Mouse (Mus musculus): ENCODE measurements at regions not wholly inside any gene's neighbourhood (a gene's known extent, or its start where the extent isn't known, plus 50 kb on each side); places are given as distances from the start of the nearest gene placed in this dataset.

- no peak for ATAC-seq (ENCODE audit: low FRiP score, low read depth)
- WGBS = 83% methylated on average over 13 of the region's 13 CpGs
- peaks cover 5% of the 10 kb centered on the region for H3K4me1 ChIP-seq
Observed at GRCm38 (mm10) chr8:26595431-26596018, 381.6 kb upstream of the Zfp703 start.

GRCm38 (mm10) chr8:26596665-26597362, 380.3 kb upstream of the Zfp703 start:
- Histone ChIP-seq H3K4me1 (peaks cover 5% of the 10 kb centered on the region), H3K4me3 (no peak overlapping the region), H3K27me3 (no peaks in the 10 kb centered on the region), H3K27ac (replicated peaks) (no peak overlapping the region), H3K4me2 (replicated peaks) (no peak overlapping the region), H3K9me3 (no peaks in the 10 kb centered on the region), H3K36me3 (no peaks in the 10 kb centered on the region), H3K9ac (replicated peaks) (no peak overlapping the region)
- no peak for ATAC-seq (ENCODE audit: low FRiP score, low read depth)
- 69% methylated on average over 7 of the region's 7 CpGs for WGBS

More at GRCm38 (mm10) chr8:26595431-26596018, 381.6 kb upstream of the Zfp703 start:
- no peaks in the 10 kb centered on the region for H3K36me3 ChIP-seq
- H3K4me2 ChIP-seq (replicated peaks) = no peak overlapping the region
- H3K27me3 ChIP-seq = no peaks in the 10 kb centered on the region
- H3K9me3 ChIP-seq = no peaks in the 10 kb centered on the region
- no peak overlapping the region for H3K27ac ChIP-seq (replicated peaks)
- no peak overlapping the region for H3K9ac ChIP-seq (replicated peaks)
- H3K4me3 ChIP-seq = no peak overlapping the region

GRCm38 (mm10) chr8:26598520-26598919, 378.6 kb upstream of the Zfp703 start:
- Histone ChIP-seq H3K27me3 (no peaks in the 10 kb centered on the region), H3K9ac (replicated peaks) (no peak overlapping the region), H3K4me1 (peaks cover 5% of the 10 kb centered on the region), H3K4me2 (replicated peaks) (no peak overlapping the region), H3K4me3 (no peak overlapping the region), H3K27ac (replicated peaks) (no peak overlapping the region), H3K36me3 (no peaks in the 10 kb centered on the region), H3K9me3 (no peaks in the 10 kb centered on the region)
- no peak for ATAC-seq (ENCODE audit: low FRiP score, low read depth)
- WGBS = 89% methylated on average over 8 of the region's 8 CpGs

GRCm38 (mm10) chr8:26600127-26600526, 377.0 kb upstream of the Zfp703 start:
- H3K36me3 ChIP-seq = no peaks in the 10 kb centered on the region
- H3K4me1 ChIP-seq = no peaks in the 10 kb centered on the region; the same call in 1 of the 2 replicates
- no peak overlapping the region for H3K27ac ChIP-seq (replicated peaks)
- no peaks in the 10 kb centered on the region for H3K9me3 ChIP-seq
- 95% methylated on average over 9 of the region's 9 CpGs for WGBS
- no peaks in the 10 kb centered on the region for H3K27me3 ChIP-seq
- no peak overlapping the region for H3K4me2 ChIP-seq (replicated peaks)
- H3K9ac ChIP-seq (replicated peaks) = no peak overlapping the region
- no peak for ATAC-seq (ENCODE audit: low FRiP score, low read depth)
- no peak overlapping the region for H3K4me3 ChIP-seq

- 85% methylated on average over 1 of the region's 1 CpGs for WGBS
- Histone ChIP-seq H3K9me3 (peaks cover 11% of the 10 kb centered on the region), H3K4me2 (replicated peaks) (no peak overlapping the region), H3K36me3 (no peaks in the 10 kb centered on the region), H3K4me1 (no peaks in the 10 kb centered on the region), H3K27ac (replicated peaks) (no peak overlapping the region), H3K9ac (replicated peaks) (no peak overlapping the region), H3K4me3 (no peak overlapping the region), H3K27me3 (no peaks in the 10 kb centered on the region)
- ATAC-seq (ENCODE audit: low FRiP score, low read depth) = no peak
Observed at GRCm38 (mm10) chr8:26608001-26608400, 369.1 kb upstream of the Zfp703 start.

GRCm38 (mm10) chr8:26608588-26608987, 368.5 kb upstream of the Zfp703 start:
- Histone ChIP-seq H3K4me2 (replicated peaks) (no peak overlapping the region), H3K36me3 (no peaks in the 10 kb centered on the region), H3K27me3 (no peaks in the 10 kb centered on the region), H3K9me3 (peaks cover 11% of the 10 kb centered on the region), H3K9ac (replicated peaks) (no peak overlapping the region), H3K4me1 (no peaks in the 10 kb centered on the region), H3K27ac (replicated peaks) (no peak overlapping the region), H3K4me3 (no peak overlapping the region)
- WGBS = 60% methylated on average over 3 of the region's 3 CpGs
- no peak for ATAC-seq (ENCODE audit: low FRiP score, low read depth)

GRCm38 (mm10) chr8:26612153-26612552, 365.0 kb upstream of the Zfp703 start:
- Histone ChIP-seq H3K27me3 (no peaks in the 10 kb centered on the region), H3K9ac (replicated peaks) (no peak overlapping the region), H3K4me1 (no peaks in the 10 kb centered on the region), H3K4me2 (replicated peaks) (no peak overlapping the region), H3K9me3 (peaks cover 5% of the 10 kb centered on the region; the same call in 1 of the 2 replicates), H3K36me3 (no peaks in the 10 kb centered on the region), H3K4me3 (no peak overlapping the region), H3K27ac (replicated peaks) (no peak overlapping the region)
- ATAC-seq (ENCODE audit: low FRiP score, low read depth) = no peak

- peaks cover 18% of the 10 kb centered on the region for H3K4me1 ChIP-seq
- ATAC-seq (ENCODE audit: low FRiP score, low read depth) = peak; percentile 73
- no peaks in the 10 kb centered on the region for H3K36me3 ChIP-seq
- H3K9me3 ChIP-seq = no peaks in the 10 kb centered on the region
- peak overlapping the region; percentile 44 for H3K4me2 ChIP-seq (replicated peaks)
- H3K9ac ChIP-seq (replicated peaks) = no peak overlapping the region
- H3K27me3 ChIP-seq = no peaks in the 10 kb centered on the region; the same call in 1 of the 2 replicates
- 19% methylated on average over 12 of the region's 12 CpGs for WGBS
- 0 out of 2 replicates have a peak overlapping the region, but pooled peaks have one; percentile 9 for H3K4me3 ChIP-seq
- H3K27ac ChIP-seq (replicated peaks) = 0 out of 2 replicates have a peak overlapping the region, but pooled peaks have one; percentile 39
Observed at GRCm38 (mm10) chr8:26622311-26623052, 354.6 kb upstream of the Zfp703 start.

- Histone ChIP-seq H3K9me3 (no peaks in the 10 kb centered on the region), H3K4me2 (replicated peaks) (no peak overlapping the region), H3K9ac (replicated peaks) (no peak overlapping the region), H3K27me3 (no peaks in the 10 kb centered on the region; the same call in 1 of the 2 replicates), H3K36me3 (no peaks in the 10 kb centered on the region), H3K4me1 (peaks cover 18% of the 10 kb centered on the region), H3K27ac (replicated peaks) (no peak overlapping the region), H3K4me3 (no peak overlapping the region)
- WGBS = 87% methylated on average over 14 of the region's 14 CpGs
- ATAC-seq (ENCODE audit: low FRiP score, low read depth) = no peak
Observed at GRCm38 (mm10) chr8:26626186-26626585, 350.9 kb upstream of the Zfp703 start.

- WGBS = 82% methylated on average over 17 of the region's 17 CpGs
- Histone ChIP-seq H3K4me2 (replicated peaks) (no peak overlapping the region), H3K9ac (replicated peaks) (no peak overlapping the region), H3K4me3 (no peak overlapping the region), H3K36me3 (no peaks in the 10 kb centered on the region), H3K4me1 (peaks cover 17% of the 10 kb centered on the region), H3K9me3 (no peaks in the 10 kb centered on the region), H3K27ac (replicated peaks) (no peak overlapping the region), H3K27me3 (no peaks in the 10 kb centered on the region; the same call in 1 of the 2 replicates)
- ATAC-seq (ENCODE audit: low FRiP score, low read depth) = no peak
Observed at GRCm38 (mm10) chr8:26626651-26627077, 350.5 kb upstream of the Zfp703 start.

- no peak overlapping the region for H3K4me3 ChIP-seq
- H3K9ac ChIP-seq (replicated peaks) = no peak overlapping the region
- no peak overlapping the region for H3K4me2 ChIP-seq (replicated peaks)
- no peaks in the 10 kb centered on the region for H3K36me3 ChIP-seq
- WGBS = 54% methylated on average over 12 of the region's 18 CpGs
- peaks cover 10% of the 10 kb centered on the region for H3K4me1 ChIP-seq
- H3K27ac ChIP-seq (replicated peaks) = no peak overlapping the region
- no peak for ATAC-seq (ENCODE audit: low FRiP score, low read depth)
- H3K27me3 ChIP-seq = no peaks in the 10 kb centered on the region; the same call in 1 of the 2 replicates
- no peaks in the 10 kb centered on the region for H3K9me3 ChIP-seq
Observed at GRCm38 (mm10) chr8:26627191-26627891, 349.8 kb upstream of the Zfp703 start.
